Mouse (Mus musculus) small intestine, adult 2 months (tissue): ENCODE measurements at regions not wholly inside any gene's neighbourhood (a gene's known extent, or its start where the extent isn't known, plus 50 kb on each side); places are given as distances from the start of the nearest gene placed in this dataset.
A peak's percentile ranks its signal among the peaks of the same experiment; 100 is the strongest.

ENCODE experiments used
- H3K27ac ChIP-seq: fragments of 200-500 bp; 2 replicates; pipeline ENCODE4 v1.5.1; 2012; ENCODE audit warnings: low read depth, low read length, control low read depth, inconsistent platforms; ENCODE audit not compliant: insufficient read depth
- H3K27me3 ChIP-seq: fragments of 200-500 bp; 2 replicates; pipeline ENCODE4 v1.6.1; 2012; ENCODE audit warnings: mild to moderate bottlenecking, moderate library complexity, low read length, inconsistent platforms; ENCODE audit not compliant: control insufficient read depth, insufficient read depth
- H3K36me3 ChIP-seq: fragments of 200-500 bp; 2 replicates; pipeline ENCODE4 v1.6.1; 2012; ENCODE audit warnings: mild to moderate bottlenecking, low read length, control low read depth, inconsistent platforms; ENCODE audit not compliant: control insufficient read depth, insufficient read depth
- H3K4me1 ChIP-seq: fragments of 200-500 bp; 2 replicates; pipeline ENCODE4 v1.6.1; 2012; ENCODE audit warnings: low read length, inconsistent platforms, mixed read lengths; ENCODE audit not compliant: control insufficient read depth, insufficient read depth, insufficient read length
- H3K4me3 ChIP-seq: fragments of 200-500 bp; 2 replicates; pipeline ENCODE4 v1.5.1; 2012; ENCODE audit warnings: low read depth, mild to moderate bottlenecking, control low read depth, inconsistent platforms, low read length, moderate library complexity
- CTCF ChIP-seq: fragments of 200-500 bp; IDR thresholded peaks from 2 replicates; pipeline ENCODE4 v1.5.1; 2012; ENCODE audit warnings: low read depth, mild to moderate bottlenecking, control low read depth, inconsistent platforms, low read length, moderate library complexity, mixed read lengths; ENCODE audit not compliant: insufficient replicate concordance, insufficient read length; ENCODE audit errors: extremely low read depth
- POLR2A ChIP-seq: fragments of 200-500 bp; IDR thresholded peaks from 2 replicates; pipeline ENCODE4 v1.6.1; 2012; ENCODE audit warnings: low read depth, mild to moderate bottlenecking, control low read depth, inconsistent platforms, low read length, moderate library complexity
- WGBS: fragments of 180-500 bp; shearing (Covaris S2); methylation state at CpG from one replicate; pipeline ENCODE4 v1.1.7; 2018; 5-methylcytosine and 5-hydroxymethylcytosine counted together

- no peak for TF ChIP-seq CTCF
- TF ChIP-seq POLR2A, result no peak
- H3K27ac ChIP-seq, result no peak overlapping the region
- WGBS, result 77% methylated on average over 7 of the region's 7 CpGs
- H3K36me3 ChIP-seq, result no peaks in the 10 kb centered on the region
- no peak overlapping the region for H3K4me3 ChIP-seq
- H3K27me3 ChIP-seq, result no peaks in the 10 kb centered on the region
- peaks cover 2% of the 10 kb centered on the region; the same call in 1 of the 2 replicates for H3K4me1 ChIP-seq
Observed at GRCm38 (mm10) chr12:26072180-26072579, 342.9 kb downstream of the Rnf144a start.

- Histone ChIP-seq H3K27me3 (no peaks in the 10 kb centered on the region), H3K27ac (no peak overlapping the region), H3K4me3 (no peak overlapping the region), H3K4me1 (peaks cover 2% of the 10 kb centered on the region; the same call in 1 of the 2 replicates), H3K36me3 (no peaks in the 10 kb centered on the region)
- no peak for TF ChIP-seq POLR2A
- peak; percentile 31; the same call in 1 of the 2 replicates for TF ChIP-seq CTCF
- WGBS, result 7% methylated on average over 3 of the region's 3 CpGs
Observed at GRCm38 (mm10) chr12:26071610-26072009, 343.4 kb downstream of the Rnf144a start.

- WGBS, result 24% methylated on average over 4 of the region's 4 CpGs
- Histone ChIP-seq H3K27me3 (no peaks in the 10 kb centered on the region), H3K4me3 (peak overlapping the region; percentile 24; the same call in 1 of the 2 replicates), H3K27ac (peak overlapping the region; percentile 49), H3K4me1 (peaks cover 2% of the 10 kb centered on the region; the same call in 1 of the 2 replicates), H3K36me3 (no peaks in the 10 kb centered on the region)
- no peak for TF ChIP-seq CTCF
- TF ChIP-seq POLR2A, result no peak
Observed at GRCm38 (mm10) chr12:26068685-26069008, 346.4 kb downstream of the Rnf144a start.

GRCm38 (mm10) chr12:26067866-26068684 lies 347.0 kb downstream of the Rnf144a start:
- WGBS, result 15% methylated on average over 24 of the region's 24 CpGs
- TF ChIP-seq POLR2A (no peak), CTCF (no peak)

GRCm38 (mm10) chr12:26060378-26060777 lies 354.7 kb downstream of the Rnf144a start:
- no peaks in the 10 kb centered on the region for H3K36me3 ChIP-seq
- H3K4me3 ChIP-seq, result no peak overlapping the region
- H3K27me3 ChIP-seq, result no peaks in the 10 kb centered on the region
- 21% methylated on average over 3 of the region's 3 CpGs for WGBS
- no peak for TF ChIP-seq POLR2A
- TF ChIP-seq CTCF, result no peak
- H3K27ac ChIP-seq, result no peak overlapping the region
- H3K4me1 ChIP-seq, result no peaks in the 10 kb centered on the region

More at GRCm38 (mm10) chr12:26067866-26068684, 347.0 kb downstream of the Rnf144a start:
- no peaks in the 10 kb centered on the region for H3K27me3 ChIP-seq
- H3K36me3 ChIP-seq, result no peaks in the 10 kb centered on the region
- H3K4me3 ChIP-seq, result peak overlapping the region; percentile 45
- peaks cover 2% of the 10 kb centered on the region; the same call in 1 of the 2 replicates for H3K4me1 ChIP-seq
- H3K27ac ChIP-seq, result peak overlapping the region; percentile 69

- Histone ChIP-seq H3K4me1 (no peaks in the 10 kb centered on the region), H3K36me3 (no peaks in the 10 kb centered on the region), H3K4me3 (no peak overlapping the region), H3K27ac (no peak overlapping the region), H3K27me3 (no peaks in the 10 kb centered on the region)
- TF ChIP-seq CTCF (no peak), POLR2A (no peak)
- WGBS, result 81% methylated on average over 4 of the region's 4 CpGs
Observed at GRCm38 (mm10) chr12:26059090-26059489, 356.0 kb downstream of the Rnf144a start.

- no peaks in the 10 kb centered on the region for H3K27me3 ChIP-seq
- no peak for TF ChIP-seq POLR2A
- no peak for TF ChIP-seq CTCF
- 78% methylated on average over 9 of the region's 9 CpGs for WGBS
- no peaks in the 10 kb centered on the region for H3K4me1 ChIP-seq
- H3K4me3 ChIP-seq, result no peak overlapping the region
- no peaks in the 10 kb centered on the region for H3K36me3 ChIP-seq
- no peak overlapping the region for H3K27ac ChIP-seq
Observed at GRCm38 (mm10) chr12:26057491-26058054, 357.5 kb downstream of the Rnf144a start.
